Mouse (Mus musculus) right cerebral cortex, postnatal 10 days (tissue): Measurements from ENCODE around the gene Wdr20.
"Not testable (repeated sequence)": the region's sequence is repeated elsewhere in the genome, so short reads cannot be mapped to it uniquely, and the experiment has no call there.

Source experiments
- DNase-seq, 2 experiments: peaks; one replicate each; pipeline ENCODE4 v3.0.0; 2021; ENCODE audit warnings: low spot score in 2 of 2

Gene Wdr20

DNA sequence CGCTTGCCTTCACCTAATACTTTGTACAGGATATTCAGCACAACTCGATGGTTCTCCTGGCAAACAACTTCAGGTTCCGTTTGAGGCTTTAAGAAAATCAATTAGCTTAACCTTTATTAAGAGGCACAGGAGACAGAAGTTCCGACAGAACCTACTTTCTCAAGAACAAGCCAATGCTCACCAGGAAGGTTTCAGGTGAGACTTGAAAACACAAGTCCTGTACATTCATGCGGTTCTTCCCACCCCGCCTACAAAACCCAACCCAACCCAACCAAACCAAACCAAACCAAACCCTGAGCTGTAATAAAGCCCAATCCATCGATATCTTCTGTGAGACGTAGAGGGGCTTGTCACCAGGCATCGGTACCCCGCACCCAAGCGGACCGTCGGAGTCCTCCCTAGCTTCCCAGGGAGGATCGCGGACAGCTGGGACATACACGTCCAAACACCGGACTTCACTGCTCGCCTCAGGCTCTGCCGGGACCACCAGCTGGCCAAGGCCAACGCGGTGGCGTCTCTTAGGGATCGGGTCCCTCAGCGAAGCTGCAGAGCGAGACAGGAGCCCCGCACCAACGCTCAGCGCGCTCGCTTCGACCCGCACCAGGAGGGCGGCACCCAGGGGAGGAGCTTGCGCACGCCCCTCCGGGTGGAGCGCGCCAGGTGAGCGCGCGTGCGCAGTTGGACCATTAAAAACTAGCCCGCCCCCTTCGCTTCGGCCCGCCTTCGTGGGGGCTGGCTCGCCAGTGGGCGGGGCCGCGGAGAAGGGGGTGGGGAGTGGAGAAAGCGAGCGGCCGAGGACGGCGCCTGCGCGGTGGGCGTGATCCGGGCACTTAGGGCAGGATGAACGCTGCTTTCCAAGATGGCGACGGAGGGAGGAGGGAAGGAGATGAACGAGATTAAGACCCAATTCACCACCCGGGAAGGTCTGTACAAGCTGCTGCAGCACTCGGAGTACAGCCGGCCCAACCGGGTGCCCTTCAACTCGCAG, at the start of gene Wdr20:
TSS of gene Wdr20 (plus strand) at position 775 of the 988 bp plus-strand sequence.
- peak; percentile 98 to 99 for DNase-seq

DNA sequence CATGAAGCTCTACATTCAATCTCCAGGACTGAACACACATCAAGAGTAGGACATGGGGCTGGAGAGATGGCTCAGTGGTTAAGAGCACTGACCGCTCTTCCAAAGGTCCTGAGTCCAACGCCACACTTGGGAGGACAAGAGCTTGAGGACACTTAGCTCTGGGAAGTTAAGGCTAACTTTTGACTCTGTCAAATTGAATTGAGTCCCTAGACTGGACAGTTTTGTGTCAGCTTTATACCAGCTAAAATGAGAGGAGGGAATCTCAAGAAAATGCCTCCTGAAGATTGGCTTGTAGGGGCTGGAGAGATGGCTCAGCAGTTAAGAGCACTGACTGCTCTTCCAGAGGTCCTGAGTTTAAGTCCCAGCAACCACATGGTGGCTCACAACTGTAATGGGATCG, 48.8 kb upstream of the Wdr20 start:
- DNase-seq: not testable (repeated sequence)

DNA sequence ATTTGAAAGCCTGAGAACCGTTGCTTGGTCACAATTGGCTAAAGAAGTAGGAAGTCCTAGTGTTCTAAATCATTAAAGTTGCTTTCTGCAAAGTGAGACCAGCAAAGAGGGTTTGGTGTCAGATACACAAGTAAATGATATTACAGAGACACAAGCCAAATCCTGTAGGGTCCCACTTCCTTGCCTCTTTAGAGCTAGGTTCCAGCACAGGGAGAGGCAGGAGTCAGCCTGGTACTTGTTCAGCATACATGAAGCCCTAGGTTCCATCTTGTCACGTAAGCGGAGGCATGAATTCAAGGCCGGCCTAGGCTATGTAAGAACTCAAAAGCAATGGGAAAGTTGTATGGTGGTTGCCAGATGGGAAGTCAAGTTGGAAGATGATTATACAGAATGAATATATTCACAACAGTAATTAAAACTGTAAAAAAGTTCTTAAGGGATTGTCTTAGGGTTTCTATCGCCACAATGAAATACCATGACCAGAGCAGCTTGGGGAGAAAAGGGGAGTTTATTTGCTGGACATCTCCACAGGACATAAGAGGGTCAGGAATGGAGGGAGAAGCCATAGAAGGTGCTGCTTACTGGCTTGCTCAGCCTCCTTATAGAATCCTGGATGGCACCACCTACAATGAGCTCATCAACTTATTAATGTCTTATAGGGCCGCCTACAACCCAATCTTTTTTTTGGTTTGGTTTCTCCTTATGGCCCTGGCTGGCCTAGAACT, 47.7 kb upstream of the Wdr20 start:
- DNase-seq: no peak

- DNase-seq: not testable (repeated sequence)
These were observed 44.4 kb upstream of the Wdr20 start for GRCm38 (mm10) chr12:110693378-110693777.

- DNase-seq: peak; percentile 77 to 82
These were observed 42.0 kb upstream of the Wdr20 start for GRCm38 (mm10) chr12:110695676-110696171.

DNA sequence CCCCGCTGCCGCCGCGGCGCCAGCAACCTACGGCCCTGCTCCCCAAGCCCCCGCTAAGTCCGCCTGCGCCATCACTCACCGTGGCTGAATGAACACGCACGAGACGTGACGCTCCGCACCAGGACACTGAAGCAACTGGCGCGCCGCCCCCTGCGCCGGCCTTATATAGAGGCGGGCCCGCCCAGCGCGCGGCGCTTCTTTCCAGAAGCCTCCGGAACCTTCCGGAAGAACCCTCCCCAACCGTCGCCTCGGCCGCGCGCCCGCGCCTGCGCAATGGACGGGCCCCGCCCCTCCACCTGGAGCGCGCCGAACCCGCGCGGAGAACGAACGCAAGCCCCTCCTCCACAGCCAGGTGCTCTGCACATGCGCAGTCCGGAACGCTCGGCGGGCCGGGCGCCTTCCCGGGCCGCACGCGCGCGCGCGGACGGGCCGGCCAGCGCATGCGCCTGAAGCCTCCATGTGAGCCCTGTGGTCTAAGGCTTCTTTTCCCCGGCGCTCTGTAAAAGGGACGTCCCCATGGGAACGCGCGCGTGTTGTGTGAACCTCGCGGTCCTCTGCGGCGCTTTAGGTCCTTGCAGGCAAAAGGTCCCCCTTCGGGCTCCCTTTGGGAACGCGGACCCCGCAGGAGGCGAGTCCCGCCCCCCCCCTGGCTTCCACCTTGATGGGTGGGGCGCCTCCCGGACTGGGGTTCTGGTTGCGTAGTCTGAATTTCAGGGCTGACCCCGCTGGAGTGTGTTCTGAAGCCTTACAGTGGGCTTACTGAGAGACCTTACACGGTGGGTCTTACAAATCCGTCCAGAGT, 41.4 kb upstream of the Wdr20 start:
- peak; percentile 98 to 99 for DNase-seq

- DNase-seq: no peak
These were observed 40.8 kb upstream of the Wdr20 start for GRCm38 (mm10) chr12:110696975-110697400.

DNA sequence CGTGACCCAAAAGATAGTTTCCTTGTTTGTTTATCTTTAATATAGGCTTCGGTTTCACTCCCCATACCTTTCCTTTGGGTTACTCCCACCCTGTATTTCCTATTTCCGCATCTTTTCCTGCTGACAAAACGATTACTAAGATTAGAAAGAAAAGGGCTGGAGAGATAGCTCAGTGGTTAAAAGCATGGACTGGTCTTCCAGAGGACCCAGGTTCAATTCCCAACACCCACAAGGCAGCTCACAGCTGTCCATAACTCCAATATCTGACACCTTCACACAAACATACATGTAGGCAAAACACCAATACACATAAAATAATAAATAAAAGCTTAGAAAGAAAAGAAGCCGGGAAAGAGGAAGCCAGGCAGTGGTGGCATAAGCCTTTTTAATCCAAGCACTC, 40.3 kb upstream of the Wdr20 start:
- DNase-seq: no peak

GRCm38 (mm10) chr12:110698080-110698479, 39.7 kb upstream of the Wdr20 start:
- DNase-seq: no peak

- DNase-seq: no peak
These were observed 39.1 kb upstream of the Wdr20 start for GRCm38 (mm10) chr12:110698523-110699170.

- no peak for DNase-seq
These were observed 38.6 kb upstream of the Wdr20 start for GRCm38 (mm10) chr12:110699171-110699547.

DNA sequence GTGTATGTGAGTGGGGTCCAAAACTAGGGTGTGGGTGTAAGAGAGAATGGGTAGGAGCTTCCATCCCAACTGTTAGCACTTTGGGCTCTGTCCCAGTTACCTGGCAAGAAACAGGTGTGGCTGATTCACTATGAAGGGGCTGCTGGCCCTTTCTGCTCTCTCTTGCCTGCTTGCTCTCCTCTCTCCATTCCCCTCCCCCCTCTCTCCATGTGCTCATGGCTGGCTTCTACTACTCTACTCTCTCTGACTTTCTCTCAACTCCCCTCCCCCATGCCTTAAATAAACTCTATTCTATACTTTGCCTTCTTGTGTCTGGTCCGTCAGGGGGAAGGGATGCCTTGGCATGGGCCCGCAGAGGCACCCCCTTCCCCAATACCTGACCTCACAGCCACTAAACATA, 37.0 kb upstream of the Wdr20 start:
- DNase-seq: no peak

DNA sequence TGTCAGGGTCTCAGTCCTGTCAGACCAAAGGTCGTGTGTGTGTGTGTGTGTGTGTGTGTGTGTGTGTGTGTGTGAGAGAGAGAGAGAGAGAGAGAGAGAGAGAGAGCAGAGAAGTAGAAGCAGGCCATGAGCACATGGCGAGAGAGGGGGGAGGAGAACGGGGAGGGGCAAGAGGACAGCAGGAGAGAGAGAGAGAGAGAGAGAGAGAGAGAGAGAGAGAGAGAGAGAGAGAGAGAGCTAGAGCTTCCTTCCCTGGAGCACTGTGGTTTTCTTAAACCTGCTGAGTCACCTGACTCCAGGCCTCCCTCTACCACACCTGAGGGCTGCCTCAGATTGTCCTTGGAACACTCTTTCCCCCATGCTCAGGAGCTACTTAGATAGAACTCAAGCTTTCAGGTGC, 36.4 kb upstream of the Wdr20 start:
- DNase-seq: not testable (repeated sequence)

DNA sequence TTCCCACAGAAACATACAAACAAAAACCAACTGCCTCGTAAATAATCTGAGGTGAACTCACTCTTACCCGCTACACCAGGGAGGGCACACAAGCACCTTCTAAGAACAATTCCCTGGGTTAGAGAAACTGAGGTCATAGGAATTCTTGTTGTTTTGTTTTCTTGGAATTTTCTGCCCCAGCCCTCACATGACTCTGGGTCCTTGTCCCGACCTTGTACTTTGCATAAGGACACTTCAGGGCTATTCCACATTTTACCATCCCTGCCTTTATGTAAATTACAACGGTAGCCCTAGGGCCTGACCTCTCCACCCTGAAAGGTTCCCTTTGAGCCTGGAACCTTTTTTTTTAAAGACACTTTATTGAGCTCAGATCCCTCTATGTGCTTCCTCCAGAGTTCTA, 35.2 kb upstream of the Wdr20 start, which contains the start of gene Hsp90aa1:
TSS of gene Hsp90aa1 (minus strand) at position 173 of the 400 bp plus-strand sequence.
- DNase-seq: no peak

DNA sequence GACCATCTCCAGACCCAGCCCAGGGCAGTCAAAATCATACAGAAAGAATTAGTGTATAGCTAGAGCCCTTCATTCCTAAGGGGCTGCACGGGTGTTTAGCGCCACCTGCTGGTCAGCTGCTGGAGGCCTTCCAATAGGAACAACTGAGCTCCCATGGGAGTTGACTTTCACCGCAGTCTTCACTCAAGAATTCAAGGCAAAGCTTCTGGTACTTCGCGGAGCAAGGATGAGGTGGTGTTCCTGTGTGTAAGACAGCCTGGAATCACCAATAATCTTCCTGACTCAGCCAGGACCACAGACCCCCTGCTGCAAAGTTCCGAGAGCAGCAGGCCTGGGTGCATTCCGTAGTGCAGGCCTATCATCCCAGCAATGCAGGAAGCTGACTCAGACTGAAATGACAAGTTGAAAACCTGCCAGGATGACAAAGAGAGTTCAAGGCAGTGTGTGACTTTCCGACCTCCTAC, 34.7 kb upstream of the Wdr20 start:
- peak; percentile 83 to 91 for DNase-seq

- no peak for DNase-seq
These were observed 34.1 kb upstream of the Wdr20 start for GRCm38 (mm10) chr12:110703682-110704081.

DNA sequence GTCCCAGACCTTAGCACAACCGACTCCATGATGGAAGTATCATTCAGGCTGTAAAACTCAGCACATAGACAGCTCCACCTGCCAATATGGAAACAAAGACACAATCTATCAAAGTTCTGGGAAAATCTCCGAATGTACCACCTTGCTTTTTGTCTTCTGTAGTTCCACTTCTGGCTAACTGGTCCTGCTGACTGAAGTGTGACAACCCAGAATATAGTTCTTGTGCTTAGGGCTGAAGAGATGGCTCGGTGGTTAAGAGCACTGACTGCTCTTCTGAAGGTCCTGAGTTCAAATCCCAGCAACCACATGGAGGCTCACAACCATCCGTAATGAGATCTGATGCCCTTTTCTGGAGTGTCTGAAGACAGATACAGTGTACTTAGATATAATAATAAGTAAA, 32.3 kb upstream of the Wdr20 start:
- DNase-seq: not testable (repeated sequence)

DNA sequence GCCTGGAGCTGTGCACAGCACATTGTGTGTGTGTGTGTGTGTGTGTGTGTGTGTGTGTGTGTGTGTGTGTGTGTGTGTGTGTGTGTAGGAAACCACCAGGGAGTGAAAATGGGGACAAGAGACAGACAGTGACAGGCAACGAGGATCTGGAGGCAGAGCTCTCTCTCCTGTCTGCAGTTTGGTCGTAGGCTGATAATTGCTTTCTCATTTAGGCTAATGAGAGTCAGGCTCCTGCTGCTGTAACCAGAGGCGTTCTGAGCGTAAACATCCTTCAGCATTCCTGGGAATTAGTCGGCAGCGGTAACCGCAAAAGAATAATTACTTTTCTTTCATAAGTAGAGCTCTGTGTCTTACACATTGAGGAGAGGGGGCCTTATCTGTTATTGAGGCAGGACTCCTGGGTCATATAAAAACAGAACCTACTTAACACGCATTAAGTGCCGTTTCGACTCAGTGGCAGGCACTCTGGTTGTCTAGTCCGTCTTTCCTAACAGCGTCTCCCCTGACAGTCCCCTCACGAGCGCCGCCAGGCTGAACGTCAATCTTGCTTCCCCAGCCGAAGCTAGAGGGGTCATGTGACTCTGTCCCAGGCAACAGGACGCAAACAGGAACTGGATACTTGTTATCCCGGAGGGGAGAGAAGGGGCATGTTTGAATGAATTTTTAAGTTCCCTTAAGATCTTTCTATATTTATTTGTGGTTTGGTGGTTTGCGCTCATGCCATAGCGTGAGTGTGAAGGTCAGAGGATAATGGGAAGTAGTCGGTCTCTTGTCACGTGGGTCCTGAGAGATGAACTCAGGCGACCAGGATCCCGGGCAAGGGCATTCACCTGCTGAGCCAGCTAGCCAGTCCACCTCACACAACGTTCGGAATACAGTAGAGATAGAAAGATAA, 31.2 kb upstream of the Wdr20 start:
- DNase-seq: peak in 1 of 2 experiments; percentile 48

GRCm38 (mm10) chr12:110707451-110707850, 30.3 kb upstream of the Wdr20 start:
- DNase-seq: no peak

DNA sequence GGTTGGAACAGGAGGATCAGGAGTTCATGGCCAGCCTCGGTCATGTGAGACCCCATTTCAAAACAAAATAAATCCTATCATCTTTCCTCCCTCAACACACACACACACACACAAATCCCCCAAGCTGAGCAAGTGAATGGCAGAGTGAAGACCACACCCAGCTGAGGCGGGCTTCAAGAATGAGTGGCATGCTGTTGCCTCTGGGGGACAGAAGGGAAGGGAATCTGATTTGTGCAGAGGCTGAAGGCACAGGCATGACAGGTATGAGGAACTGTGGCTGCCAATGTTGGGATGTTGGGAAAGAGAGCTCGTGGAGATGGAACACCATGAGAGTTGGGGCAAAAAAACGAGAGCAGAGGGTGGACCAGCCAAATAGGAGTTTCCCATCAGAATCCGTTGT, 26.5 kb upstream of the Wdr20 start:
- DNase-seq: no peak
